Mouse (Mus musculus): ENCODE data around the gene Acot7. TPM values are rescaled to one million over a fixed set of nuclear protein-coding genes. Genes with fewer than 3 reads are reported as not detected.

Gene Acot7
- total RNA-seq, 1 experiment from 2014 or later, result 59.6 TPM

GRCm38 (mm10) chr4:152266236-152266895, 88.4 kb downstream of the Acot7 start:
- ATAC-seq (replicated peaks; ENCODE audit: low read depth, poor library complexity, severe bottlenecking), result no peak

- no peak for ATAC-seq (replicated peaks; ENCODE audit: low read depth, poor library complexity, severe bottlenecking)
Observed at GRCm38 (mm10) chr4:152267748-152268369, 89.9 kb downstream of the Acot7 start.

- no peak for ATAC-seq (replicated peaks; ENCODE audit: low read depth, poor library complexity, severe bottlenecking)
Observed at GRCm38 (mm10) chr4:152269967-152270366, 92.0 kb downstream of the Acot7 start.

- no peak for ATAC-seq (replicated peaks; ENCODE audit: low read depth, poor library complexity, severe bottlenecking)
Observed at GRCm38 (mm10) chr4:152270599-152270998, 92.7 kb downstream of the Acot7 start.

- ATAC-seq (replicated peaks; ENCODE audit: low read depth, poor library complexity, severe bottlenecking), result no peak
Observed at GRCm38 (mm10) chr4:152271334-152271733, 93.4 kb downstream of the Acot7 start.

- no peak for ATAC-seq (replicated peaks; ENCODE audit: low read depth, poor library complexity, severe bottlenecking)
Observed at GRCm38 (mm10) chr4:152272006-152272405, 94.1 kb downstream of the Acot7 start.

- ATAC-seq (replicated peaks; ENCODE audit: low read depth, poor library complexity, severe bottlenecking), result peak; percentile 22; the same call in 1 of the 2 replicates
Observed at GRCm38 (mm10) chr4:152272449-152273049, 94.6 kb downstream of the Acot7 start.

- ATAC-seq (replicated peaks; ENCODE audit: low read depth, poor library complexity, severe bottlenecking), result no peak
Observed at GRCm38 (mm10) chr4:152273191-152273590, 95.3 kb downstream of the Acot7 start.

GRCm38 (mm10) chr4:152273621-152274236, 95.8 kb downstream of the Acot7 start, which contains the start of gene Gpr153:
Gene Gpr153 (plus strand): TSS chr4:152274232.
- ATAC-seq (replicated peaks; ENCODE audit: low read depth, poor library complexity, severe bottlenecking), result peak; percentile 22; the same call in 1 of the 2 replicates

GRCm38 (mm10) chr4:152274681-152275131, 96.8 kb downstream of the Acot7 start:
- ATAC-seq (replicated peaks; ENCODE audit: low read depth, poor library complexity, severe bottlenecking), result peak; percentile 71

GRCm38 (mm10) chr4:152276389-152277347, 98.7 kb downstream of the Acot7 start:
- ATAC-seq (replicated peaks; ENCODE audit: low read depth, poor library complexity, severe bottlenecking), result no peak

- ATAC-seq (replicated peaks; ENCODE audit: low read depth, poor library complexity, severe bottlenecking), result no peak
Observed at GRCm38 (mm10) chr4:152277916-152278315, 100.0 kb downstream of the Acot7 start.

GRCm38 (mm10) chr4:152278986-152279385, 101.1 kb downstream of the Acot7 start:
- ATAC-seq (replicated peaks; ENCODE audit: low read depth, poor library complexity, severe bottlenecking), result no peak

- ATAC-seq (replicated peaks; ENCODE audit: low read depth, poor library complexity, severe bottlenecking), result no peak
Observed at GRCm38 (mm10) chr4:152281601-152282000, 103.7 kb downstream of the Acot7 start.

GRCm38 (mm10) chr4:152282721-152283120, 104.8 kb downstream of the Acot7 start:
- no peak for ATAC-seq (replicated peaks; ENCODE audit: low read depth, poor library complexity, severe bottlenecking)

GRCm38 (mm10) chr4:152283186-152283950, 105.4 kb downstream of the Acot7 start:
- ATAC-seq (replicated peaks; ENCODE audit: low read depth, poor library complexity, severe bottlenecking), result peak; percentile 78

GRCm38 (mm10) chr4:152285505-152285904, 107.6 kb downstream of the Acot7 start:
- ATAC-seq (replicated peaks; ENCODE audit: low read depth, poor library complexity, severe bottlenecking), result no peak

- no peak for ATAC-seq (replicated peaks; ENCODE audit: low read depth, poor library complexity, severe bottlenecking)
Observed at GRCm38 (mm10) chr4:152286183-152286582, 108.2 kb downstream of the Acot7 start.

- ATAC-seq (replicated peaks; ENCODE audit: low read depth, poor library complexity, severe bottlenecking), result peak; percentile 62
Observed at GRCm38 (mm10) chr4:152286887-152287286, 109.0 kb downstream of the Acot7 start.

Data from common myeloid progenitor, adult 5-6 weeks (primary cell).